Mouse (Mus musculus) brain, embryonic 14.5 days (tissue): ENCODE data around the gene Dab2ip.

Experiments used
- CTCF ChIP-seq: fragments of 200-500 bp; IDR thresholded peaks from 2 replicates; pipeline ENCODE4 v1.5.1; 2012; ENCODE audit warnings: inconsistent platforms, mild to moderate bottlenecking, moderate library complexity, borderline replicate concordance; ENCODE audit not compliant: insufficient read depth, insufficient read length; ENCODE audit errors: extremely low read depth
- POLR2A ChIP-seq: fragments of 200-500 bp; IDR thresholded peaks from 2 replicates; pipeline ENCODE4 v1.6.1; 2012; ENCODE audit warnings: mild to moderate bottlenecking, inconsistent platforms, borderline replicate concordance; ENCODE audit not compliant: poor library complexity, insufficient read depth, insufficient read length, severe bottlenecking; ENCODE audit errors: extremely low read depth

DNA sequence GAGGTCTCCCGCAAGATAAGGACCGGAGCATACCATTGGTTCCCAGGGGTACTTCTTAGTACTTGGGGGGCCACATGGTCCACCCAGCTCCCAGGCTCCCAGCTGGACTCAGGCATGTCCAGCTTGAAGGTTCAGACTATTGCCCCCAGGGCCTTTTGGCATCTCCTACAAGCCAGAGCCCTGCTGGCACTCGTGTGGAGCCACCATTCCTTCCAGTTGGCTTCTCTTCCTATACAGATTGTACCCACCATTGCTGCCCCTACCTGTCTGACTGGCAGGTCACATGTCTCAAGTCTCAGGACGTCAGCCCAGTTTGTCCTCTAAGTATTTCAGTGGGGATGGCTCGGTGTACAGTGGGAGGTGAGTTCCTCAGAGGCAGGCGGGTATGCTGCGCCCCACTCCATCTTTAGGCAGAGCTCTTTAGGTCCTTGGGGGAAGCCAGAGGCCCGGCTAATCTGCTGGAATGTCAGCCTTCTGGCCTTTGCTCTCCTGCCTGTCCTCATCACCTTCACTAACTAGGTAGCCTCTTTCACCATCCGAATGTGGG is 68.2 kb downstream of the Dab2ip start:
- TF ChIP-seq CTCF (no peak), POLR2A (no peak)
